ENCODE assay signal across 8 mouse cellular contexts in the genomic region with DNA sequence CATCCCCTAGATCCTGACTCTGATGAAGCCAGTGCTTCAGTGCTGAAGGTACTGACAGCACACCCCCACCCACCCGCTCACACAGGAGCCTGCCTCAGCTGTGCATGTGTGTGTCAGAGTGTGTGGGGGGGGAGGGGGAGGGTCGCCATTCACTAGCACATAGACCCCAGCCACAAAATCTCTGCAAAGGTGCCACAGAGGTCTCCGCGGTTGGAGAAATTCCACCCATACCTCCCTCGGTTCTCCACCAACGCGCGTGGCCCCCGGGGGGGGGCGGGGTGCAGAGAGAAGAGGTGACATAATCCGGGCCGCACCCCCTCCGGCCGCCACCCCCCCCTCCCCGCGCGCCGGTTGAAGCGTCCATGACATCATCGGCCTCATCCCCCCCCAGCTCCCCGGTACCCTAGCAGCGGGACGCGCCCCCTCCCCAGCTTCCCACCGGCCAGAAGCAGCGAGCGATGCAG. TPM values are rescaled to one million over a fixed set of nuclear protein-coding genes. Genes with fewer than 3 reads are reported as not detected.
DNase-seq lines count a peak whose midpoint lies in the region; ATAC-seq and TF ChIP-seq lines count a peak whose summit lies in the region.

No protein-coding gene starts in this region.

- peak overlapping the region; percentile 39 for H3K4me3 ChIP-seq in myocyte

- peak; percentile 40 for ATAC-seq in inflammation-experienced regulatory T-cells, adult 6 months

- H3ac ChIP-seq in myocyte (ENCODE audit: control insufficient read depth, insufficient read length) = peak overlapping the region; percentile 52

- intact Hi-C loops in heart, postnatal 10 days (cut with DNase I) = no loop called here
- intact Hi-C loops in left cerebral cortex, postnatal 10 days (cut with DNase I) = no loop called here

- H3K27me3 ChIP-seq in myocyte (ENCODE audit: control insufficient read depth, insufficient read depth, insufficient read length) = no peaks in the 10 kb centered on the region

- no peak for TF ChIP-seq POLR2A in myocyte (IDR thresholded peaks at IDR 0.05; ENCODE audit: insufficient read length, low read depth)

- no peaks in the 10 kb centered on the region for H3K79me2 ChIP-seq in myocyte (ENCODE audit: control insufficient read depth, insufficient read depth)

- H3K4me2 ChIP-seq in myocyte (ENCODE audit: low read depth) = peak overlapping the region; percentile 85

- H3K36me3 ChIP-seq in myocyte (ENCODE audit: control insufficient read depth, insufficient read depth) = no peaks in the 10 kb centered on the region

- DNase-seq in heart, adult 11 months = peak; percentile 94
- no peak for DNase-seq in heart, postnatal 10 days
- peak; percentile 26 for DNase-seq in 3T3-L1 (ENCODE audit: low read depth, low spot score)
- DNase-seq in brain, adult 2 months (ENCODE audit: low read depth, low spot score) = peak; percentile 77
- DNase-seq in frontal cortex, postnatal 25 days (ENCODE audit: low spot score in 2 of 2) = no peak
- no peak for DNase-seq in left cerebral cortex, postnatal 10 days (ENCODE audit: extremely low spot score in 1 of 2, low spot score in 2 of 2)

TF ChIP-seq in myocyte, 11 proteins besides CTCF, POLR2A, EP300 and RAD21:
- no peak for TF ChIP-seq E2F4 (IDR thresholded peaks at IDR 0.05; ENCODE audit: insufficient read depth)
- no peak for TF ChIP-seq MYOG (IDR thresholded peaks at IDR 0.05; ENCODE audit: control insufficient read depth in 1 of 3, insufficient read depth in 1 of 3, insufficient read length in 2 of 3, low read depth in 2 of 3)
- TF ChIP-seq TCF3 (IDR thresholded peaks at IDR 0.05; ENCODE audit: insufficient read length, low read depth) = no peak

RNA-seq across cellular contexts. Expression of a gene that starts 0.4 kb away (rescaled TPM):
- 1 to 10 TPM; 3.8 to 4.0 TPM for total RNA-seq in heart, postnatal 10 days (2021)
- under 1 TPM in 2 of 3 experiments, not detected in 1; 0.09 to 0.21 TPM for polyA plus RNA-seq in inflammation-experienced regulatory T-cells, adult 6 months (2017; shearing (Covaris generic))
- polyA plus RNA-seq in myocyte (2012; fragmentation: generic; extraction: Trizol) = 13.3 TPM
- 10 to 100 TPM; 45.3 to 46.8 TPM for total RNA-seq in left cerebral cortex, postnatal 10 days (2021)

RNA-seq across cellular contexts. Expression of a gene that starts 12.4 kb away (rescaled TPM):
- 1 to 10 TPM; 6.2 to 6.4 TPM for total RNA-seq in heart, postnatal 10 days (2021)
- polyA plus RNA-seq in inflammation-experienced regulatory T-cells, adult 6 months (2017; shearing (Covaris generic)) = 10 to 100 TPM in 2 of 3 experiments, 1 to 10 TPM in 1; 8.0 to 11.1 (median 10.6) TPM
- polyA plus RNA-seq in myocyte (2012; fragmentation: generic; extraction: Trizol) = 5.4 TPM
- 1 to 10 TPM; 8.5 to 8.7 TPM for total RNA-seq in left cerebral cortex, postnatal 10 days (2021)

RNA-seq across cellular contexts. Expression of a gene that starts 12.4 kb away (rescaled TPM):
- 1 to 10 TPM; 8.8 to 9.5 TPM for total RNA-seq in heart, postnatal 10 days (2021)
- 10 to 100 TPM in 2 of 3 experiments, 1 to 10 TPM in 1; 8.5 to 11.7 (median 10.3) TPM for polyA plus RNA-seq in inflammation-experienced regulatory T-cells, adult 6 months (2017; shearing (Covaris generic))
- 5.9 TPM for polyA plus RNA-seq in myocyte (2012; fragmentation: generic; extraction: Trizol)
- total RNA-seq in left cerebral cortex, postnatal 10 days (2021) = 1 to 10 TPM; 8.0 TPM

RNA-seq across cellular contexts. Expression of a gene that starts 22.2 kb away (rescaled TPM):
- 10 to 100 TPM; 63.0 to 68.3 TPM for total RNA-seq in heart, postnatal 10 days (2021)
- polyA plus RNA-seq in inflammation-experienced regulatory T-cells, adult 6 months (2017; shearing (Covaris generic)) = 100 to 1,000 TPM in 2 of 3 experiments, 10 to 100 TPM in 1; 95.3 to 135 (median 134) TPM
- 137 TPM for polyA plus RNA-seq in myocyte (2012; fragmentation: generic; extraction: Trizol)
- 10 to 100 TPM; 59.7 to 72.2 TPM for total RNA-seq in left cerebral cortex, postnatal 10 days (2021)

RNA-seq across cellular contexts. Expression of a gene that starts 25.2 kb away (rescaled TPM):
- total RNA-seq in heart, postnatal 10 days (2021) = 10 to 100 TPM; 27.0 to 29.4 TPM
- polyA plus RNA-seq in inflammation-experienced regulatory T-cells, adult 6 months (2017; shearing (Covaris generic)) = 10 to 100 TPM; 37.0 to 51.3 (median 51.2) TPM
- 54.4 TPM for polyA plus RNA-seq in myocyte (2012; fragmentation: generic; extraction: Trizol)
- 10 to 100 TPM; 42.2 to 48.9 TPM for total RNA-seq in left cerebral cortex, postnatal 10 days (2021)

Comparison
In these comparisons a context has a peak if more than half of its experiments do, and no peak if none do; other contexts are left out.
1. DNase-seq: peak in heart, adult 11 months (single experiment), 3T3-L1 (single experiment) and brain, adult 2 months (single experiment); none in heart, postnatal 10 days (0 of 2), frontal cortex, postnatal 25 days (0 of 2) and left cerebral cortex, postnatal 10 days (0 of 2).
2. RNA of a gene that starts 0.4 kb away (total RNA-seq): 45.3 to 46.8 TPM in left cerebral cortex, postnatal 10 days; 3.8 to 4.0 TPM in heart, postnatal 10 days; every median in the first group is over 4 times any median in the second.